Mouse (Mus musculus): ENCODE measurements around the gene Arpc4. TPM values are rescaled to one million over a fixed set of nuclear protein-coding genes. Genes with fewer than 3 reads are reported as not detected.

Arpc4 gene
- polyA plus RNA-seq, 1 experiment from 2014 or later, result 264 TPM

DNA sequence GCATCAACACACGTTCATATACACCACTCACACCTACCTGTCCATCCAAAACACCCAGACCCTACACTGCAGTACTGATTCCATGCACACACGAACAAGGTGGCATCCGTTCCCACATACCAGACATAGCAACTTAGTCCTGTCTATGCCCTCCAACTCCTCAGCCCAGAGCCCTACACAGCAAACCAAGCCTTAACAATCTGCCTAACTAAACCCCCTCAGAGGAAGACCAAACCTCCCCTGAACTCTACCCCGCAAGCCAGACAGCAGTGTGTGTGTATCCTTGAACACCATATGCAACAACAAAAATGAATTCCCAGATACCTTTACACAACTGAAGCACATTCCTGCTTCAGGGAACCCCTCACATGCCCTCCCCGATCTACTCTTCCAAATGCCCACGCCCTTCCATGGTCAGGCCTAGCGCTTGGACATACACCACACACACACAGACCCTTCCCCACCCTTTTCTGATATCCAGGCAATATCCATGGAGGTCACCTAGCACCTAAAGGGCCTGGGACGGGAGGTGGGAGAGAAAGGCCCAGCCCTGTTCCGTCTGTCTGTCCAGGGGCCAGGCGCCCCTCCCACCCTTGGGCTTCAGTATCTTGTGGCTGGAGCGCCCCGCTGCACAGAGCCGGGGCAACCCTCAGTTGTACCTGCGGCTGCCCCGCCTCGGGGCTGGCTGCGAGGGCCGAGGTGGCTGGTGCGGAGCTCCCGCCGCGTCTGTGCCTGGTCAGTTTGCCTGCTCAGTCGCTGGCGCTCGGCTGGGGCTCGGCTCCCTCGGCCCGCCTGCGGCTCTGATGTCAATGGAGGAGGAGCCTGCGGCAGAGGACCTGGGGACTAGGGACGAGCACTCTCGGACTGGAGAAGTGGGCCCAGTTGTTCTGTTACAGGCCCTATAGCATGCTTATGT, 34.5 kb upstream of the Arpc4 start, which contains the start of gene Camk1:
TSS of gene Camk1 (minus strand) at position 808 of the 916 bp plus-strand sequence.
- ATAC-seq (ENCODE audit: extremely low read depth, insufficient number of reproducible peaks, low FRiP score, low TSS enrichment), result peak; percentile 61; the same call in 1 of the 2 replicates
- no peaks in the 10 kb centered on the region for H3K27me3 ChIP-seq (replicated peaks)
- peak within 1 kb of the TSS; percentile 70 for H3K27ac ChIP-seq (replicated peaks)
- 11% methylated on average over 32 of the region's 32 CpGs for WGBS
- H3K4me1 ChIP-seq, result peaks cover 41% of the 10 kb centered on the region
- peaks cover 29% of the 10 kb centered on the region for H3K36me3 ChIP-seq
- peak within 1 kb of the TSS; percentile 92 for H3K9ac ChIP-seq
- no peaks in the 10 kb centered on the region for H3K9me3 ChIP-seq
- H3K4me3 ChIP-seq, result peak within 1 kb of the TSS; percentile 71
- peak within 1 kb of the TSS; percentile 82 for H3K4me2 ChIP-seq

DNA sequence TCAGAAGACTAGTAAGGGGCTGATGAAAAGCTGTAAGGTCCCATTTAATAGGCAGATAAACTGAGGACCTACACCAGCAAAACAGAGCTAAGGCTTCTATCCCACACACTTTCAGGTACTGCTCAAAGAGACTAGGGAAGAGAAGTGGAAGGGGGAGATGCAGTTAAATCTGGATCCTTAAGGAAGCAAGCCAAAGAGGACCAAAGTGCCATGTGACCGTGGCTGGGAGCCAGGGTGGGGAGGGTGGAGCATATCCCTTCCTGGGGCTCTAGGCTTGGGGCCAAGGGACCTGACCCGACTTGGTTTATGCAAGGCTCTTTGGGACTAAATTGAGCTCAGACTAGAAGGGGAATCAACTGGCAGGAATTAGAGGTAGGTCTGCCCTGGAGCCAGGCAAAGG, 33.6 kb upstream of the Arpc4 start:
- H3K36me3 ChIP-seq, result peaks cover 20% of the 10 kb centered on the region
- H3K4me2 ChIP-seq, result peak overlapping the region; percentile 82
- peak overlapping the region; percentile 70 for H3K27ac ChIP-seq (replicated peaks)
- WGBS, result 40% methylated on average over 2 of the region's 2 CpGs
- no peak for ATAC-seq (ENCODE audit: extremely low read depth, insufficient number of reproducible peaks, low FRiP score, low TSS enrichment)
- H3K4me3 ChIP-seq, result peak overlapping the region; percentile 71; the same call in 1 of the 2 replicates
- H3K9me3 ChIP-seq, result no peaks in the 10 kb centered on the region
- H3K4me1 ChIP-seq, result peaks cover 41% of the 10 kb centered on the region
- H3K27me3 ChIP-seq (replicated peaks), result no peaks in the 10 kb centered on the region
- H3K9ac ChIP-seq, result peak overlapping the region; percentile 92

DNA sequence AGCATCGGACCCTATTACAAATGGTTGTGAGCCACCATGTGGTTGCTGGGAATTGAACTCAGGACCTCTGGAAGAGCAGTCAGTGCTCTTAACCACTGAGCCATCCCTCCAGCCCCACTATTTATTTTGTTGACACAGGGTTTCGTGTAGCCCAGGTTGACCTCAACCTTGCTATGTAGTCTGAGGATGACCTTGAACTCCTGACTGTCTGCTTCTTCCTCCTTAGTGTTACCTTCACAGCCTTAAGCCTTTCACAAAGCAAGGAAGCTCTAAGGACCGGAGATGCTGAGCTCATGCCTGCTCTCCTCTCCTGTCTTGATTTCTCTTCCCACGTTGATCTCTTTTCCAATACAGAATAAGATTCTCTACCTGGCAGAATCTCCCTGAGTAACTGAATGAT, 31.0 kb upstream of the Arpc4 start:
- 72% methylated on average over 4 of the region's 4 CpGs for WGBS
- Histone ChIP-seq H3K27ac (replicated peaks) (no peak overlapping the region), H3K9me3 (no peaks in the 10 kb centered on the region), H3K36me3 (no peaks in the 10 kb centered on the region), H3K27me3 (replicated peaks) (no peaks in the 10 kb centered on the region), H3K4me3 (no peak overlapping the region), H3K4me1 (peaks cover 27% of the 10 kb centered on the region), H3K4me2 (no peak overlapping the region), H3K9ac (no peak overlapping the region)
- no peak for ATAC-seq (ENCODE audit: extremely low read depth, insufficient number of reproducible peaks, low FRiP score, low TSS enrichment)

DNA sequence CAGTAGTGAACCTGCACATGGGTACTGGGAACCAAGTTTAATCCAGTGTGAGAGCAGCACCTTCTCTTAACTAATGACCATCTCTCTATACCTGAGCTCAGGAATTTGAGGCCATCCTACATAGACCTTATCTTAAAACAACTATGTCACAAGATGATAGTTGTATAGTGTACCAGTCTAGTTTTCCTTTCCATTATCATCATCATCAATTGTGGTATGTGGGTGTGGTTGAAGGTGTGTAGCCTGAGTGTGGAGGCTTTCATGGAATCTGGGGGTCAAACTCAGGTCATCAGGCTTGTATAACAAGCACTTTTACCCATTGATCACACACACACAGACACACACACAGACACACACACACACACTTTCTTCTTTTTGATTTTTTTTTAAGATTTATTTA, 27.4 kb upstream of the Arpc4 start:
- ATAC-seq (ENCODE audit: extremely low read depth, insufficient number of reproducible peaks, low FRiP score, low TSS enrichment), result no peak
- H3K27me3 ChIP-seq (replicated peaks), result no peaks in the 10 kb centered on the region
- H3K36me3 ChIP-seq, result no peaks in the 10 kb centered on the region
- H3K4me2 ChIP-seq, result no peak overlapping the region
- H3K9me3 ChIP-seq, result no peaks in the 10 kb centered on the region
- 0 out of 2 replicates have a peak, but pooled peaks cover 2% of the 10 kb centered on the region for H3K4me1 ChIP-seq
- H3K4me3 ChIP-seq, result no peak overlapping the region
- no peak overlapping the region for H3K27ac ChIP-seq (replicated peaks)
- H3K9ac ChIP-seq, result no peak overlapping the region

DNA sequence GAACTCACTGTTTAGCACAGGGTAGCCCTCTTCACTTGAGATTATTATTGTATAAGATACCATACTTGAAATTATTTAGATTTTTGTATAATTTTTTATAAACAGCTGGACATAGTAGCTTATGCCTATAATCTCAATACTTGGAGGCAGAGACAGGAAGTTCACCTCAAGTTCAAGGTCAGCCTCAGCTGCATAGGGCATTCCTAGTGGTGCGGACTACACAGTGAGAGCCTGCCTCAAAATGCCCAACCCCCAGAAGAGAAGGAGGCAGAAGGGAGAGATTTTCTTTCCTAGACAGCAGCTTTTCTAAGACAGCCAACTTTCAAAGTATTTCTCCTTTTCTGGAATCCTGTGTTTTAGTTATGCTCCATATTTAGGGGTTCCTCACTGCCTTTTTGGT, 26.8 kb upstream of the Arpc4 start:
- no peaks in the 10 kb centered on the region for H3K36me3 ChIP-seq
- H3K4me1 ChIP-seq, result 0 out of 2 replicates have a peak, but pooled peaks cover 2% of the 10 kb centered on the region
- no peak overlapping the region for H3K4me3 ChIP-seq
- no peak for ATAC-seq (ENCODE audit: extremely low read depth, insufficient number of reproducible peaks, low FRiP score, low TSS enrichment)
- no peak overlapping the region for H3K4me2 ChIP-seq
- no peaks in the 10 kb centered on the region for H3K9me3 ChIP-seq
- H3K9ac ChIP-seq, result no peak overlapping the region
- 65% methylated on average over 1 of the region's 1 CpGs for WGBS
- H3K27ac ChIP-seq (replicated peaks), result no peak overlapping the region
- H3K27me3 ChIP-seq (replicated peaks), result no peaks in the 10 kb centered on the region

DNA sequence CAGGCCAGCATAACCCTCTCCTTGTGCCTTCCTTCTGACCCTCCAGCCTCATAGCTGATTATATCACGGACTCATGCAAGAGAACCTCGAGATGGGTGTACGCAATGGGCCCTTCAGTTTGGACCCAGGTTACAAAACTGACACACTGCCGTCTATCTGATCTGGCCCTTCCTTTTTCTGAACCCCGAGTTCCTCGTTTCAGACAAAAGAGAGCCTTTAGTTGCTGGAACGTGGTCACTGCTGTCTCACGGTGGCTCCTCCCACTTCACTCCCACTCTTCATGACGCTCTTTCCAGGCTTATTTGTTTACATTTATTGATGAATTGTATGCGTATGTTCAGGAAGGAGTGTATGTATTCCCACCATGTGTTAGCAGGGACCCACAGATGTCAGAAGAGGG, 26.3 kb upstream of the Arpc4 start:
- Histone ChIP-seq H3K4me3 (no peak overlapping the region), H3K4me1 (0 out of 2 replicates have a peak, but pooled peaks cover 2% of the 10 kb centered on the region), H3K27ac (replicated peaks) (no peak overlapping the region), H3K9me3 (no peaks in the 10 kb centered on the region), H3K27me3 (replicated peaks) (no peaks in the 10 kb centered on the region), H3K9ac (no peak overlapping the region), H3K36me3 (no peaks in the 10 kb centered on the region), H3K4me2 (no peak overlapping the region)
- 58% methylated on average over 10 of the region's 10 CpGs for WGBS
- ATAC-seq (ENCODE audit: extremely low read depth, insufficient number of reproducible peaks, low FRiP score, low TSS enrichment), result no peak

DNA sequence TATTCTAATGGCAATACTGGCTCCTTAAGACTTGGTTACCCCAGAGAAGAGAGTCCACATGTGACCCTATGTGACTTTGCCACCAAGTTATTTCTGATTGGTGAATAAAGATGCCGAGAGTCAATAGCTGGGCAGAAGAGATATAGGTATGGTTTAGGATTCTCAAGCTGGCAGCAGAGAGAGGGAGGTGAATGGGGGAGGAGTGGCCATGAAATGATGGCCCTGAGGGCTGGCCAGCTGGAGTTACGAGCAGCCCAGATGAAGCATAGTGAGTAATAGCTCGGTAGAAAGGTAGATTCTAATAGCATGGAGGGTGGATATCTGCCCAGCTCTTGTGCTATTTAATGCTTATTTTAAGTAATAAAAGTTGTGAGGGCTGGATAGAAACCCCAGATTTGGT, 25.1 kb upstream of the Arpc4 start:
- H3K36me3 ChIP-seq, result no peaks in the 10 kb centered on the region
- H3K4me2 ChIP-seq, result no peak overlapping the region
- 63% methylated on average over 3 of the region's 3 CpGs for WGBS
- H3K27ac ChIP-seq (replicated peaks), result no peak overlapping the region
- no peaks in the 10 kb centered on the region; the same call in 1 of the 2 replicates for H3K27me3 ChIP-seq (replicated peaks)
- no peak overlapping the region for H3K4me3 ChIP-seq
- no peaks in the 10 kb centered on the region for H3K9me3 ChIP-seq
- no peak for ATAC-seq (ENCODE audit: extremely low read depth, insufficient number of reproducible peaks, low FRiP score, low TSS enrichment)
- 0 out of 2 replicates have a peak, but pooled peaks cover 2% of the 10 kb centered on the region for H3K4me1 ChIP-seq
- no peak overlapping the region for H3K9ac ChIP-seq

DNA sequence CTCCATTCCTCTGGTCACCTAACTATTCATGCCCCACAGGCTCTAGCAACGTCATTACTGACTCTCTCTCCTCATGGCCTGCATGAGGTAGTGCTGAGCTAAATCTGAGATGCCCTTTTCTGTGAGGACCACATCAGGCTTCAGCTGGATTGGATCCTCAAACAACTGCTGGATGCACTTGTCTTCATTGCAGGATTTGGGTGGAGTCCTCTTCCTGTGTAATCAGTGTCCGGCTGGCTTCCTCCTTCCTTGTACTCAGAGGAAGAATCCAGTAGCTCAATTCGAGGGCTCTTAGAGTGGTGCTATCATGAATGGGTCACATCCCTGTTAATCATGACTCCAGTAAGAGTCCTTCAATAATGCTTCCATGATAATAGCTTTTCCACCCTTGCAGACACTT, 24.2 kb upstream of the Arpc4 start:
- H3K4me1 ChIP-seq, result 0 out of 2 replicates have a peak, but pooled peaks cover 2% of the 10 kb centered on the region
- WGBS, result 43% methylated on average over 3 of the region's 3 CpGs
- H3K4me2 ChIP-seq, result no peak overlapping the region
- no peak overlapping the region for H3K27ac ChIP-seq (replicated peaks)
- H3K9ac ChIP-seq, result no peak overlapping the region
- H3K27me3 ChIP-seq (replicated peaks), result no peaks in the 10 kb centered on the region; the same call in 1 of the 2 replicates
- no peaks in the 10 kb centered on the region for H3K36me3 ChIP-seq
- no peak for ATAC-seq (ENCODE audit: extremely low read depth, insufficient number of reproducible peaks, low FRiP score, low TSS enrichment)
- no peak overlapping the region for H3K4me3 ChIP-seq
- H3K9me3 ChIP-seq, result no peaks in the 10 kb centered on the region

DNA sequence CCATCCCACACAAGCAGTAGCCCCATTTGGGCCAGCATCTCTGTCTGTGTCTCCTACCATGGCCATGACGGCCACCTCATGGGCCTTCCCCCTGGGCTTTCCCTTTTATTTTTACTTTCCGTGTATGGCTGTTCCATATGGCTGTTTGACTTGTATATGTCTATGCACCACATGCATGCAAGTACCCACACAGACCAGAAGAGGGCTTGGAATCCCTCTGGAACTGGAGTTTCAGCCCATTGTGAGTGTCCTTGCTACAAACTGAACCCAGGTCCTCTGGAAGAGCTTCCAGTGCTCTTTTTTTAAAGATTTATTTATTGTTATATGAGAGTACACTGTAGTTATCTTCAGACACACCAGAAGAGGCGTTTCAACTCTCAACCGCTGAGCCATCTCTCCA, 16.4 kb upstream of the Arpc4 start:
- Histone ChIP-seq H3K9me3 (no peaks in the 10 kb centered on the region), H3K36me3 (peaks cover 4% of the 10 kb centered on the region), H3K4me2 (no peak overlapping the region), H3K9ac (no peak overlapping the region), H3K4me3 (no peak overlapping the region), H3K4me1 (no peaks in the 10 kb centered on the region), H3K27ac (replicated peaks) (no peak overlapping the region), H3K27me3 (replicated peaks) (no peaks in the 10 kb centered on the region; the same call in 1 of the 2 replicates)
- no peak for ATAC-seq (ENCODE audit: extremely low read depth, insufficient number of reproducible peaks, low FRiP score, low TSS enrichment)
- WGBS, result 60% methylated on average over 4 of the region's 4 CpGs

DNA sequence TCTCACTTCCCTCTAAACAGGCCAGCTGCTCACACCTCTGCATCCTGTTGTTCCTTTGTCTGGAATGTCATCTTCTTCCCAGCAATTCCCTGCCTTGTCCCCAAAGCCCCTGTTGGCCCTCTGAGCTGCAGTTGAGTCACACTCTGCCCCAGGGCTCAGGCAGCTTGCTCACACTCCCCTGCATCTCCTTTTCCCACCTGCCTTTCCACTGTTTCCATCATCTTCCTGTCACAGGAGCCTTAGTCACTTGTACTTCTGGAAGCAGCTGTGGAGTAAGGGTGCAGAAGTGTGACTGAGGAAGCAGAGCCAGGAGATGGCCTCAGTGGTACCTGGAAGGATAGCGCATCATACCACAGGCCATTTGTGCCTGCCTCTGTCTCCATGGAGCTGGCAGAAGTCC, 15.7 kb upstream of the Arpc4 start:
- 80% methylated on average over 1 of the region's 1 CpGs for WGBS
- Histone ChIP-seq H3K4me1 (no peaks in the 10 kb centered on the region), H3K4me2 (no peak overlapping the region), H3K36me3 (peaks cover 12% of the 10 kb centered on the region), H3K27me3 (replicated peaks) (no peaks in the 10 kb centered on the region; the same call in 1 of the 2 replicates), H3K9me3 (no peaks in the 10 kb centered on the region), H3K9ac (no peak overlapping the region), H3K27ac (replicated peaks) (no peak overlapping the region), H3K4me3 (no peak overlapping the region)
- no peak for ATAC-seq (ENCODE audit: extremely low read depth, insufficient number of reproducible peaks, low FRiP score, low TSS enrichment)

DNA sequence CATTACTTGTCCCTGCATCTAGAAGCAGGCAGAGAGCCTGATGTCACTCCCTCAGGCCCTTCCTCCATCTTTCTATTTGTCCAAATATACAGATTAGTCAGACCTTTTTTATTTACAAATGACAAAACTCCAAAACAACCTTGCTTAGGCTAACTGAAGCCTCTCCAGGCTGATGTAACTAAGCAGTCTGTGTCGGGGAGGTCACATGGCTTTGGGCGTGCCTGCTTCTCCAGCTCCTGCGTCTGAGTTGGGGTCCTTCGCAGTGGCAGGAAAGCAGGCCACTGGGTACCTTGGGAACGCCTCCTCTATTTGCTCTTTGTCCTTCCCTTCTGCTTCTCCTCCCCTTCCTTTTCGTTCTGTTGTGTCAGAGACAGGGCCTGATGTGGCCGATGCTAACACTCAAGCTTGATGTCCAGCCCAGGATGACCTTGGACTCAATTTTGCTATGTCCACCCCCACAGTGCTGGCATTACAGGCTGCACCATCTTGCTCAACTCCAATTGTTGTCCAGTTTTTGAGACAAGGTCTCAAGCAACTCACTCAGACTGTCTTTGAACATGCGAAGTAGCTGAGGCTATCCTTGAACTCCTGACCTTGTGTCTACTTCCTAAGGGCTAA, 13.3 kb upstream of the Arpc4 start:
- WGBS, result 59% methylated on average over 8 of the region's 8 CpGs
- H3K27ac ChIP-seq (replicated peaks), result no peak overlapping the region
- no peak overlapping the region for H3K4me3 ChIP-seq
- no peaks in the 10 kb centered on the region for H3K9me3 ChIP-seq
- no peak overlapping the region for H3K9ac ChIP-seq
- no peaks in the 10 kb centered on the region for H3K4me1 ChIP-seq
- no peak for ATAC-seq (ENCODE audit: extremely low read depth, insufficient number of reproducible peaks, low FRiP score, low TSS enrichment)
- peaks cover 34% of the 10 kb centered on the region for H3K36me3 ChIP-seq
- H3K27me3 ChIP-seq (replicated peaks), result no peaks in the 10 kb centered on the region
- H3K4me2 ChIP-seq, result no peak overlapping the region
